Mouse (Mus musculus): Measurements from ENCODE around the gene Cbl. TPM values are rescaled to one million over a fixed set of nuclear protein-coding genes. Genes with fewer than 3 reads are reported as not detected.

Cbl gene
- polyA plus RNA-seq, 1 experiment from 2014 or later: 5.1 TPM

- H3K4me1 ChIP-seq (replicated peaks): peaks cover 20% of the 10 kb centered on the region; the same call in 1 of the 2 replicates
- no peaks in the 10 kb centered on the region for H3K9me3 ChIP-seq (replicated peaks)
- ATAC-seq (ENCODE audit: insufficient read depth): no peak
- H3K27ac ChIP-seq (replicated peaks): peak overlapping the region; percentile 38; the same call in 1 of the 2 replicates
- no peaks in the 10 kb centered on the region for H3K36me3 ChIP-seq (replicated peaks)
- H3K27me3 ChIP-seq: peaks cover 4% of the 10 kb centered on the region; the same call in 1 of the 2 replicates
- no peak overlapping the region for H3K9ac ChIP-seq
- H3K4me2 ChIP-seq: no peak overlapping the region
- no peak overlapping the region for H3K4me3 ChIP-seq (replicated peaks)
- 74% methylated on average over 8 of the region's 8 CpGs for WGBS (ENCODE audit: insufficient replicate concordance)
These were observed 22.4 kb upstream of the Cbl start for GRCm38 (mm10) chr9:44256213-44256612.

- WGBS (ENCODE audit: insufficient replicate concordance): 66% methylated on average over 6 of the region's 6 CpGs
These were observed 21.3 kb upstream of the Cbl start for GRCm38 (mm10) chr9:44255136-44255521.

GRCm38 (mm10) chr9:44254508-44255135 is 20.8 kb upstream of the Cbl start:
- no peak for ATAC-seq (ENCODE audit: insufficient read depth)
- Histone ChIP-seq H3K4me3 (replicated peaks) (no peak overlapping the region), H3K27me3 (peaks cover 12% of the 10 kb centered on the region; the same call in 1 of the 2 replicates), H3K27ac (replicated peaks) (no peak overlapping the region), H3K4me2 (no peak overlapping the region), H3K9ac (no peak overlapping the region), H3K9me3 (replicated peaks) (no peaks in the 10 kb centered on the region), H3K36me3 (replicated peaks) (no peaks in the 10 kb centered on the region), H3K4me1 (replicated peaks) (peaks cover 32% of the 10 kb centered on the region)
- WGBS (ENCODE audit: insufficient replicate concordance): 48% methylated on average over 5 of the region's 5 CpGs

More at GRCm38 (mm10) chr9:44255136-44255521, 21.3 kb upstream of the Cbl start:
- Histone ChIP-seq H3K4me1 (replicated peaks) (peaks cover 26% of the 10 kb centered on the region), H3K27me3 (peaks cover 7% of the 10 kb centered on the region; the same call in 1 of the 2 replicates), H3K9ac (no peak overlapping the region), H3K36me3 (replicated peaks) (no peaks in the 10 kb centered on the region), H3K4me2 (no peak overlapping the region), H3K27ac (replicated peaks) (peak overlapping the region; percentile 38; the same call in 1 of the 2 replicates), H3K9me3 (replicated peaks) (no peaks in the 10 kb centered on the region), H3K4me3 (replicated peaks) (no peak overlapping the region)
- no peak for ATAC-seq (ENCODE audit: insufficient read depth)

- Histone ChIP-seq H3K27ac (replicated peaks) (no peak overlapping the region), H3K9me3 (replicated peaks) (no peaks in the 10 kb centered on the region), H3K36me3 (replicated peaks) (no peaks in the 10 kb centered on the region), H3K27me3 (peaks cover 22% of the 10 kb centered on the region), H3K4me1 (replicated peaks) (peaks cover 35% of the 10 kb centered on the region), H3K4me3 (replicated peaks) (no peak overlapping the region), H3K4me2 (no peak overlapping the region), H3K9ac (no peak overlapping the region)
- ATAC-seq (ENCODE audit: insufficient read depth): no peak
- 79% methylated on average over 6 of the region's 6 CpGs for WGBS (ENCODE audit: insufficient replicate concordance)
These were observed 19.6 kb upstream of the Cbl start for GRCm38 (mm10) chr9:44253441-44253840.

GRCm38 (mm10) chr9:44251314-44251713 is 17.5 kb upstream of the Cbl start, which contains the start of gene Pdzd3:
Gene Pdzd3 (minus strand): TSS chr9:44251471.
- Histone ChIP-seq H3K9ac (no peak within 1 kb of the TSS), H3K36me3 (replicated peaks) (no peaks in the 10 kb centered on the region), H3K27me3 (peaks cover 25% of the 10 kb centered on the region), H3K4me3 (replicated peaks) (no peak within 1 kb of the TSS), H3K4me2 (no peak within 1 kb of the TSS), H3K4me1 (replicated peaks) (peaks cover 32% of the 10 kb centered on the region), H3K9me3 (replicated peaks) (no peaks in the 10 kb centered on the region), H3K27ac (replicated peaks) (no peak within 1 kb of the TSS)
- 74% methylated on average over 10 of the region's 10 CpGs for WGBS (ENCODE audit: insufficient replicate concordance)
- no peak for ATAC-seq (ENCODE audit: insufficient read depth)

- Histone ChIP-seq H3K9me3 (replicated peaks) (no peaks in the 10 kb centered on the region), H3K36me3 (replicated peaks) (no peaks in the 10 kb centered on the region), H3K4me2 (no peak overlapping the region)
These were observed 16.6 kb upstream of the Cbl start for GRCm38 (mm10) chr9:44250445-44250844.

GRCm38 (mm10) chr9:44249181-44250146 is 15.6 kb upstream of the Cbl start:
- Histone ChIP-seq H3K36me3 (replicated peaks) (no peaks in the 10 kb centered on the region), H3K9me3 (replicated peaks) (no peaks in the 10 kb centered on the region), H3K27me3 (peaks cover 25% of the 10 kb centered on the region), H3K4me2 (peak overlapping the region; percentile 39; the same call in 1 of the 2 replicates), H3K9ac (no peak overlapping the region), H3K4me3 (replicated peaks) (no peak overlapping the region), H3K27ac (replicated peaks) (no peak overlapping the region), H3K4me1 (replicated peaks) (peaks cover 20% of the 10 kb centered on the region)
- 39% methylated on average over 26 of the region's 26 CpGs for WGBS (ENCODE audit: insufficient replicate concordance)
- ATAC-seq (ENCODE audit: insufficient read depth): peak; percentile 67

More at GRCm38 (mm10) chr9:44250445-44250844, 16.6 kb upstream of the Cbl start:
- ATAC-seq (ENCODE audit: insufficient read depth): no peak
- Histone ChIP-seq H3K4me1 (replicated peaks) (peaks cover 28% of the 10 kb centered on the region), H3K4me3 (replicated peaks) (no peak overlapping the region), H3K27ac (replicated peaks) (no peak overlapping the region), H3K9ac (no peak overlapping the region), H3K27me3 (peaks cover 25% of the 10 kb centered on the region)
- 33% methylated on average over 4 of the region's 4 CpGs for WGBS (ENCODE audit: insufficient replicate concordance)

GRCm38 (mm10) chr9:44247907-44248306 is 14.1 kb upstream of the Cbl start:
- H3K4me3 ChIP-seq (replicated peaks): no peak overlapping the region
- peaks cover 20% of the 10 kb centered on the region for H3K27me3 ChIP-seq
- no peak overlapping the region for H3K9ac ChIP-seq
- no peak for ATAC-seq (ENCODE audit: insufficient read depth)
- peaks cover 19% of the 10 kb centered on the region for H3K4me1 ChIP-seq (replicated peaks)
- no peaks in the 10 kb centered on the region for H3K9me3 ChIP-seq (replicated peaks)
- no peaks in the 10 kb centered on the region for H3K36me3 ChIP-seq (replicated peaks)
- WGBS (ENCODE audit: insufficient replicate concordance): 42% methylated on average over 6 of the region's 6 CpGs
- no peak overlapping the region for H3K4me2 ChIP-seq
- no peak overlapping the region for H3K27ac ChIP-seq (replicated peaks)

- ATAC-seq (ENCODE audit: insufficient read depth): no peak
- no peak overlapping the region for H3K4me3 ChIP-seq (replicated peaks)
These were observed 9.8 kb upstream of the Cbl start for GRCm38 (mm10) chr9:44243621-44244020.

GRCm38 (mm10) chr9:44241418-44241817 is 7.6 kb upstream of the Cbl start:
- H3K36me3 ChIP-seq (replicated peaks): no peaks in the 10 kb centered on the region
- no peak overlapping the region for H3K27ac ChIP-seq (replicated peaks)
- no peak overlapping the region for H3K4me3 ChIP-seq (replicated peaks)
- H3K4me1 ChIP-seq (replicated peaks): no peaks in the 10 kb centered on the region; the same call in 1 of the 2 replicates
- ATAC-seq (ENCODE audit: insufficient read depth): no peak
- no peak overlapping the region for H3K4me2 ChIP-seq
- no peak overlapping the region for H3K9ac ChIP-seq
- 0 out of 2 replicates have a peak, but pooled peaks cover 6% of the 10 kb centered on the region for H3K27me3 ChIP-seq
- H3K9me3 ChIP-seq (replicated peaks): no peaks in the 10 kb centered on the region
- WGBS (ENCODE audit: insufficient replicate concordance): 35% methylated on average over 9 of the region's 9 CpGs

More at GRCm38 (mm10) chr9:44243621-44244020, 9.8 kb upstream of the Cbl start:
- Histone ChIP-seq H3K9me3 (replicated peaks) (no peaks in the 10 kb centered on the region), H3K36me3 (replicated peaks) (no peaks in the 10 kb centered on the region), H3K4me2 (no peak overlapping the region), H3K4me1 (replicated peaks) (no peaks in the 10 kb centered on the region), H3K27me3 (peaks cover 11% of the 10 kb centered on the region; the same call in 1 of the 2 replicates), H3K9ac (no peak overlapping the region), H3K27ac (replicated peaks) (no peak overlapping the region)
- WGBS (ENCODE audit: insufficient replicate concordance): 44% methylated on average over 2 of the region's 2 CpGs

GRCm38 (mm10) chr9:44240911-44241310 is 7.1 kb upstream of the Cbl start:
- no peak overlapping the region for H3K27ac ChIP-seq (replicated peaks)
- H3K27me3 ChIP-seq: 0 out of 2 replicates have a peak, but pooled peaks cover 6% of the 10 kb centered on the region
- no peak for ATAC-seq (ENCODE audit: insufficient read depth)
- no peaks in the 10 kb centered on the region; the same call in 1 of the 2 replicates for H3K4me1 ChIP-seq (replicated peaks)
- no peaks in the 10 kb centered on the region for H3K9me3 ChIP-seq (replicated peaks)
- no peak overlapping the region for H3K4me3 ChIP-seq (replicated peaks)
- H3K9ac ChIP-seq: no peak overlapping the region
- no peak overlapping the region for H3K4me2 ChIP-seq
- no peaks in the 10 kb centered on the region for H3K36me3 ChIP-seq (replicated peaks)
- WGBS (ENCODE audit: insufficient replicate concordance): 56% methylated on average over 5 of the region's 5 CpGs

Measured in liver, embryonic 15.5 days (tissue).